Comparison of ENCODE assay signal across 8 mouse cellular contexts in genomic region chr5:90366121-90367066, GRCm38 (mm10). TPM values are rescaled to one million over a fixed set of nuclear protein-coding genes. Genes with fewer than 3 reads are reported as not detected.
DNase-seq lines count a peak whose midpoint lies in the region; ATAC-seq lines count a peak whose summit lies in the region.

Gene Ankrd17, minus strand, starts transcription at chr5:90366577.

- H3K4me3 ChIP-seq in hindbrain, embryonic 13.5 days: peak within 1 kb of the TSS; percentile 92

- H3K4me2 ChIP-seq in hindbrain, embryonic 13.5 days: peak within 1 kb of the TSS; percentile 79

- H3K9me3 ChIP-seq in hindbrain, embryonic 13.5 days: no peaks in the 10 kb centered on the region

- H3K27ac ChIP-seq in hindbrain, embryonic 13.5 days: peak within 1 kb of the TSS; percentile 99

- H3K36me3 ChIP-seq in hindbrain, embryonic 13.5 days: no peaks in the 10 kb centered on the region

- under 1% methylated on average over 82 of the region's 104 CpGs for WGBS in hindbrain, embryonic 13.5 days

- peak; percentile 96 for ATAC-seq in hindbrain, embryonic 13.5 days (ENCODE audit: low FRiP score)

- H3K27me3 ChIP-seq in hindbrain, embryonic 13.5 days: no peaks in the 10 kb centered on the region

- peak; percentile 95 for DNase-seq in NIH3T3 (ENCODE audit: low read depth)
- peak; percentile 95 to 96 for DNase-seq in cerebellum, postnatal 10 days
- DNase-seq in frontal cortex, postnatal 14 days (ENCODE audit: low spot score in 2 of 2): peak; percentile 86
- DNase-seq in layer of hippocampus, postnatal 36 days: peak; percentile 92
- peak; percentile 92 for DNase-seq in lung, postnatal 36 days
- DNase-seq in retina, postnatal 1 day: peak; percentile 96
- DNase-seq in urinary bladder, adult 18-20 months (ENCODE audit: low spot score in 2 of 2): peak; percentile 84 to 86

- peak within 1 kb of the TSS; percentile 96 for H3K9ac ChIP-seq in hindbrain, embryonic 13.5 days

- H3K4me1 ChIP-seq in hindbrain, embryonic 13.5 days (replicated peaks): peaks cover 31% of the 10 kb centered on the region

RNA-seq across cellular contexts. Expression of gene Ankrd17, which starts in this region (rescaled TPM):
- polyA plus RNA-seq in hindbrain, embryonic 13.5 days (2015; fragmentation: Nextera tagmentation; extraction: Ambion mirVana): 28.1 and 29.7 TPM in 2 replicates
- total RNA-seq in layer of hippocampus, postnatal 36 days (2021): 100 to 1,000 TPM; 106 to 117 TPM

Comparison
In these comparisons a context has a peak if more than half of its experiments do, and no peak if none do; other contexts are left out.
1. Peak in every context shown above with its lines: DNase-seq, ATAC-seq, H3K4me3 ChIP-seq and H3K27ac ChIP-seq.